Mouse (Mus musculus): ENCODE measurements around the gene Ciz1. TPM values are rescaled to one million over a fixed set of nuclear protein-coding genes. Genes with fewer than 3 reads are reported as not detected.

Ciz1 gene
- polyA plus RNA-seq, 1 experiment from 2014 or later: 56.7 TPM

DNA sequence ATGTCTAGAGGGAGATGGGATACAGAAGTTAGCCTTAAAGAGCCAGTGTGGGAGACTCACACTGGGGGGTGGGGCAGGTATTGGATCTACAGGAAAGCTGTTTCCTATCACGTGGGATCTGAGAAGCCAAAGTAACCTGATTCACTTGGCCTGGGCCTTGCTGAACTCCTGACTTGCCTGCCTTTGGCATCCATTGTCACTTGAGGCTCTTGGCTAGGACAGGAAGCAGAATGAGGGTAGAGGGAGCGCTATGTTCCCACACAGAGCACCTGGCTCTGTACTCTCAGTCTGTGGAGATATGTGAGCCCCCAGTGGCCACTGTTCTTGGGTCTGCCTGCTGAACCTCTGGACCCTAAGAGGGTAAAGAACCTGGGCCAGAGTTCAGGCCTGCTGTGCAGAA, 64.4 kb downstream of the Ciz1 start:
- no peak for ATAC-seq
- WGBS: 91% methylated on average over 2 of the region's 2 CpGs

DNA sequence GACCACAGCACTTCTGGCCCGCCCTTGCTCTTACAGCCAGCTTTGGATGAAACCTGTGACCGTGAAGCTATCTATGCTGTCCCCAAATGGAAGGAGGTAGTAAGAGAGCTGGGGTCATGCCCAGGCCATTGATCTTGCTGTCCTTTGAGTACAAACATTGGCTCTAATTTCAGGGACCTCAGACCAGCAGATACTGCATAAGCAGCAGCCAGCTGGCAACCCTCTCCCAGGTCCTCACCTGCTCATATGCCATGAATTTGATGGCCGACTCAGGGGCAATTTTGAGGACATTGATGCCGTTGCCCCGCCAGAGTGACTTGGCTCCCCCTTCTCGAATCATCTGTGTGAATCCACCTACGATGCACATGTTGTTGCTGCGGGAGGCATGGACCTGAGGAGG, 65.4 kb downstream of the Ciz1 start:
- Histone ChIP-seq H3K4me1 (replicated peaks) (peaks cover 2% of the 10 kb centered on the region; the same call in 1 of the 2 replicates), H3K27me3 (no peaks in the 10 kb centered on the region), H3K4me2 (replicated peaks) (no peak overlapping the region), H3K36me3 (peaks cover 77% of the 10 kb centered on the region), H3K9me3 (no peaks in the 10 kb centered on the region), H3K27ac (no peak overlapping the region), H3K9ac (replicated peaks) (no peak overlapping the region), H3K4me3 (replicated peaks) (no peak overlapping the region)
- WGBS: 91% methylated on average over 8 of the region's 8 CpGs
- ATAC-seq: no peak

More for the DNA sequence above, 64.4 kb downstream of the Ciz1 start:
- no peak overlapping the region for H3K9ac ChIP-seq (replicated peaks)
- no peaks in the 10 kb centered on the region for H3K27me3 ChIP-seq
- H3K4me2 ChIP-seq (replicated peaks): no peak overlapping the region
- no peaks in the 10 kb centered on the region for H3K9me3 ChIP-seq
- H3K4me3 ChIP-seq (replicated peaks): no peak overlapping the region
- no peak overlapping the region for H3K27ac ChIP-seq
- no peaks in the 10 kb centered on the region for H3K4me1 ChIP-seq (replicated peaks)
- peaks cover 77% of the 10 kb centered on the region for H3K36me3 ChIP-seq

DNA sequence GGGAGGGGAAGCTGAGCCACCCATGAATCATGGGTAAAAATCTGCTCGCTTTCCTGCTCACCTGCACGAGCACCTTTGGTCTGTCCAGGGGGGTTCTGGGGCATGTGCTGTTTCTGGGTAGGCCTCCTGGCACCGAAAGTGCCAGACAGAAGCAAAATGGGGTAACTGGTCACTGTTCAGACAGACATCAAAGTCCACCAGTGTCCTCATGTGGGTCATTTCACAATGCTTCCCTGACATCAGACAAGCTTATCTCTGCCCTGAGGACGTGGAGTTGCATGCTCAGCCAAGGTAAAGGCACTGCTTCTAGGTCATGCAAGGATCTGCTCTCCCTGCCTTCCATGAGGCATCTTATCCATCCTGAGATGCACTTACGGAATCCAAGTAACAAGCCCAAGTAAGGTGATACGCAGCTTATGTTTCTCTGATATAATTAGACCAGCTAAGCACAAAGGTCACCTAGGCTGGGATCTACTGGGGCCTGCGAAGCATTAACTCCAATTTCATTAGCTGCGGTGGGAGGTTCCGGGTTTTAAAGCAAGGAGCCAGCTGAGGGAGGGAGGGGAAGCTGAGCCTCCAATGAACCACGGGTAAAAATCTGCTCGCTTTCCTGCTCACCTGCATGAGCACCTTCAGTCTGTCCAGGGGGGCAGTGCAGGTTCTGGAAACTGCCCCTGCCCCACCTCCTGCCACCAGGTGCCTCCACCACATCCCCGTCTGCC, 66.5 kb downstream of the Ciz1 start:
- H3K4me1 ChIP-seq (replicated peaks): peaks cover 13% of the 10 kb centered on the region
- no peak overlapping the region for H3K4me2 ChIP-seq (replicated peaks)
- H3K9ac ChIP-seq (replicated peaks): no peak overlapping the region
- no peak for ATAC-seq
- no peak overlapping the region for H3K4me3 ChIP-seq (replicated peaks)
- no peaks in the 10 kb centered on the region for H3K9me3 ChIP-seq
- peaks cover 77% of the 10 kb centered on the region for H3K36me3 ChIP-seq
- no peak overlapping the region for H3K27ac ChIP-seq
- no peaks in the 10 kb centered on the region for H3K27me3 ChIP-seq
- WGBS: 95% methylated on average over 12 of the region's 12 CpGs

DNA sequence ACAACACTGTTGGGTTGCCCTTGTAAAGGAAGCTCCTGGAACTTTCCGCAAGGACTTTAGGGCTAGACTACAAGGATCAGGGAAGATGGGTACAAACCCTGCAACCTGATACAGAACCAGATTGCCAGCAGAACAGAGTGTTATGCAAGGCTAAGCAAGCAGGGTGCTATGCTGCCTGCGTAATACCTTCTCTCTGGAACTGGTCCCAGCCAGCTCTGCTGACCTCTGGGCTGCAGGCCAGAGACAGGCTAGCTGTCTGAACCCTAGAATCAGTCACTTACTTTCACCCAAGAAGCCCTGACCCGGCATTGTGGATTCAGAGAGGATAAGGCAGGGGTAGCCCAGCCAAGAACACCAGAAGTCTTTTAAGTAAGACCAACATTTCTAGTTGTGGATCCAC, 67.2 kb downstream of the Ciz1 start:
- ATAC-seq: no peak
- Histone ChIP-seq H3K36me3 (peaks cover 69% of the 10 kb centered on the region), H3K9ac (replicated peaks) (no peak overlapping the region), H3K4me1 (replicated peaks) (peaks cover 20% of the 10 kb centered on the region), H3K4me3 (replicated peaks) (no peak overlapping the region), H3K9me3 (no peaks in the 10 kb centered on the region), H3K27ac (no peak overlapping the region), H3K4me2 (replicated peaks) (no peak overlapping the region), H3K27me3 (no peaks in the 10 kb centered on the region)
- 94% methylated on average over 3 of the region's 3 CpGs for WGBS

DNA sequence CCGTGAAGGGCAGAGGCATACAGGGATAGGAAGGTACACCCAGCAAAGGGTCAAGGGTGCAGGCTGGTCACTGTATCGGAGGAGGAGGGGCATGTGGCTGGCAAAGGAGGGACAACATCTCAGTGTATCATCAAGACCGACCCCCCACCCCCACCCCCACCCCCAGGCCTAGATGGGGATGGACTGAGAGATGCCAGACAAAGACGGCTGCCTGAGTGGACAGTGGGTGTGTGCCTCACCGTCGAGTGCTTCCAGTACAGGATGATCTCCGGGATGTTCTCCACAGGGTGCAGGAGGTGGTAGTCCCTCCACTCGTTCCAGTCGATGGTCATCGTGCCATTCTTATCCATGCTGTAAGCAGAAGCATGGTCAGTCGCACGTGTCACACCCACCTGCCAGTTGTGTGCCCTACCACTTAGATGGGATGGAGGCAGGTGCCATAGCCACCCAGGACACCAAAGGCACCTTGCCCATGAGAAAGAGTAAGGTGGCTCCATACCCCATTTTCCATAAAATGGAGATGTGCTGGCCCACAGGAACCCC, 68.0 kb downstream of the Ciz1 start:
- no peak overlapping the region for H3K27ac ChIP-seq
- H3K36me3 ChIP-seq: peaks cover 61% of the 10 kb centered on the region
- no peak overlapping the region for H3K4me2 ChIP-seq (replicated peaks)
- H3K27me3 ChIP-seq: no peaks in the 10 kb centered on the region
- peaks cover 28% of the 10 kb centered on the region for H3K4me1 ChIP-seq (replicated peaks)
- ATAC-seq: no peak
- no peaks in the 10 kb centered on the region for H3K9me3 ChIP-seq
- no peak overlapping the region for H3K9ac ChIP-seq (replicated peaks)
- H3K4me3 ChIP-seq (replicated peaks): no peak overlapping the region
- WGBS: 90% methylated on average over 12 of the region's 12 CpGs

DNA sequence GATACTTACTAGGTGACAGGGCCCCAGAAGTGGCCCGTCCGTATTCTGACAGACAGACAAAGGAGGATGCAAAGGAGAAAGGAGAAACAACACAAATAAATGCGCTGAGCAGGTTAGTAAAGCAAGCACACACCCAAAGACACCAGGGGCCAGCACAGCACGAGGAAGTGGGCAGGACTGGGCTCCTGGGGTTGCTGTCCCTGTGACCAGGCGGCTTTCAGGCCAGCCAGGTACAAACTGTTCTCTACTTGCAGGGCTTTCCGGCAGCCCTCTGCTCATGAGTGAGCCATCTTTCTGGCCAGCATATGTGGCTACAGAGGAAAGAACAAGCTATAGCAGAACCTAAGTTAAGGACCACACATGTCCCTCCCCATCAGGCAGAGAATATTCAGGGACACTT, 68.5 kb downstream of the Ciz1 start:
- peaks cover 28% of the 10 kb centered on the region for H3K4me1 ChIP-seq (replicated peaks)
- H3K4me3 ChIP-seq (replicated peaks): no peak overlapping the region
- no peak for ATAC-seq
- H3K36me3 ChIP-seq: peaks cover 56% of the 10 kb centered on the region
- H3K4me2 ChIP-seq (replicated peaks): no peak overlapping the region
- 88% methylated on average over 6 of the region's 6 CpGs for WGBS
- no peaks in the 10 kb centered on the region for H3K9me3 ChIP-seq
- H3K9ac ChIP-seq (replicated peaks): no peak overlapping the region
- H3K27ac ChIP-seq: no peak overlapping the region
- no peaks in the 10 kb centered on the region for H3K27me3 ChIP-seq

DNA sequence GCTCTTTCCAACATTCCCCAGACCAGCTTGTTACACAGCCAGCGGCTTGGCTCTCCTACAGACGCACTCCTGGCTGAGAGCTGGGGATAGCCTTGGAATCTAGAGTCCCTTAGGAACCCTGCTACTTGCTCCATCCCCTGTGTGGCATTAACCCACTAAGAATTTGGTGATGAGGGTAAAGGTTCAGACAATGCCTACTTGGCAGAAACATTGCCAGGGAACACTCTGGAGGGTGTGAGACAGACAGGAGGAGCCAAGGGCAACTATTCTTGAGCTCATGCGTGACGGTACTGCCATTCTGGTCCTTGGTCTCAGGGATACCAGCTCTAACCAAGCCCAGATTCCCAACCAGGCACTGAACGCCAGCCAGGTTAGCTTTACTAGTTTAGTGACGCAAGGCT, 69.7 kb downstream of the Ciz1 start:
- ATAC-seq: no peak
- no peaks in the 10 kb centered on the region for H3K9me3 ChIP-seq
- no peaks in the 10 kb centered on the region for H3K27me3 ChIP-seq
- WGBS: 94% methylated on average over 6 of the region's 6 CpGs
- no peak overlapping the region for H3K4me3 ChIP-seq (replicated peaks)
- peaks cover 28% of the 10 kb centered on the region for H3K4me1 ChIP-seq (replicated peaks)
- H3K4me2 ChIP-seq (replicated peaks): no peak overlapping the region
- no peak overlapping the region for H3K9ac ChIP-seq (replicated peaks)
- H3K36me3 ChIP-seq: peaks cover 44% of the 10 kb centered on the region
- no peak overlapping the region for H3K27ac ChIP-seq

DNA sequence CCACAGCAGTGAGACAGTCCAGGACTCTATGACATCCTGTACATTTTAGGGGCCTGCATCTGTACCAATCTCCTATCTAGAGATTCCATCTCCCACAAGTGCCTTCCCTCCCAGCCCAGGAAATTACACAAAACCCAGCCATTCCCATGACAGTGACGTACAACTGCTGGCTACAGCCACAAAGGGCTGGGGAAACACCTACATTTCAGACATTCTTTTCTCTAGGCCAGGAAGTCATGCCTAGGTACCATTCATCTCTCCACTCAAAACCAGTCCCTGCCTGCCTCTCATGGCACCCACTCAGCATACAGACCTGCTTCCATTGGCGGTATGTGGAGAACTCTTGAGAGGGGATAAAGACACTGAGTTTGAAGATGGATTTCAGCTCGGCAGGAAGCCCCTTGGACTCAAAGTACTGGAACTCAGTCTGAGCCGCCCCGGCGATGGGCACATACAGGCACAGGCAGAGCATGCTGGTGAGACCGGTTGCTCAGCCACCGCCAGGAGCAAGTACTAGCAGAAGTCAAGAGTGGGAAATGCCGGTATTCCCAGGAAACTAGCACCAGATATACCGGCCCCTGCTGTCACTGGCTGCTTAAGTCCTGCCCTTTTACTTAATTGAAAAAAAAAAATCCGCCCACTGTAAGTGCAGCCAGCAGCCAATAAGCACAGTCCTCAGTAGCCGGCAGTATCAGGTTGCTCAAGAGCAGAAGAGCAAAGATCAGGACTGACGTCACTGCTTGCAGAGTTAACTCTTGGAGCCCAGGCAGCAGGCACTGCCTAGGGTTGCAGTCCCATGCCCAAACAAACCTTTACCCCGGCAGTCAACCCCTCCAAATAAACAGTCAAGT, 71.6 kb downstream of the Ciz1 start:
- H3K4me2 ChIP-seq (replicated peaks): peak overlapping the region; percentile 60
- WGBS: 3% methylated on average over 14 of the region's 14 CpGs
- ATAC-seq: peak; percentile 89
- H3K36me3 ChIP-seq: peaks cover 26% of the 10 kb centered on the region
- H3K9me3 ChIP-seq: no peaks in the 10 kb centered on the region
- peak overlapping the region; percentile 80 for H3K27ac ChIP-seq
- peak overlapping the region; percentile 56 for H3K9ac ChIP-seq (replicated peaks)
- H3K4me1 ChIP-seq (replicated peaks): peaks cover 45% of the 10 kb centered on the region
- peak overlapping the region; percentile 39 for H3K4me3 ChIP-seq (replicated peaks)
- H3K27me3 ChIP-seq: no peaks in the 10 kb centered on the region

DNA sequence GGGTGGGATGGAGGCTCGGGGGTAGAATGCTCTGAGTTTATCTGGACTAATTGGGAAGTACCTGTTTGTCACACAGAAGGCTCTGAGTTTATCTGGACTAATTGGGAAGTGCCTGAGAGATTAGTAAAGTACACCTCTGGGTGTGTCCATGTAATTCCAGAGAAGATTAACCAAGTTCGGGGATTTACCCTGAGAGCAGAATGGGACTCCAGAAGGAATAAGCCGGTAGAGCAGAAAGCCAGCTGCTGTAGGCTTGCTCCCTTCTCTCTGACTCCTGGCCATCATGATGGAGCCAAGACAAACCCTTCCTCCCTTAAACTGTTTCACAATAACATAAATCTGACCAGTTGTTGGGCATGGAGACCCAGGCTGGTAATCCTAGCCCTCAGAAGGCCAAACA, 72.7 kb downstream of the Ciz1 start:
- Histone ChIP-seq H3K27me3 (no peaks in the 10 kb centered on the region), H3K27ac (peak overlapping the region; percentile 80), H3K4me1 (replicated peaks) (peaks cover 56% of the 10 kb centered on the region), H3K9me3 (no peaks in the 10 kb centered on the region), H3K36me3 (peaks cover 15% of the 10 kb centered on the region), H3K4me2 (replicated peaks) (0 out of 2 replicates have a peak overlapping the region, but pooled peaks have one; percentile 60), H3K4me3 (replicated peaks) (no peak overlapping the region), H3K9ac (replicated peaks) (no peak overlapping the region)
- 27% methylated on average over 3 of the region's 3 CpGs for WGBS
- no peak for ATAC-seq

DNA sequence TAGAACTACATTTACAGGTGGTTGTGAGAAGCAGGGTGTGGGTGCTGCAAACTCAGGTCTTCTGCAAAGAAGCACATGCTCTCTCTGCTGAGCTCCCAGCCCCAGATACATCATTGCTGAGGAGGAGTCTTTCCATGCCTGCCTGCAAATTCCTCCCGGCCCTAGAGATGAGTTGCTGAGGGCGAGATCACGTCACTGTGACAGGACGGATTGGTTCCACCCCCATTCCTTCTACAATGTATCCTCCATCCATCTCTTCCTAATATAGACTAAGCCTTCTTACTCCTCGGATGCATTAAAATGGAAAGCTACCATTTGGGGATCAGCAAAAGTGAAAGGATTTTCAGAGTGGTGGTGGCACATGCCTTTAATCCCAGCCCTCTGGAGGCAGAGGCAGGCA, 73.4 kb downstream of the Ciz1 start:
- Histone ChIP-seq H3K9ac (replicated peaks) (no peak overlapping the region), H3K27me3 (no peaks in the 10 kb centered on the region), H3K4me3 (replicated peaks) (no peak overlapping the region), H3K36me3 (peaks cover 7% of the 10 kb centered on the region), H3K4me1 (replicated peaks) (peaks cover 64% of the 10 kb centered on the region), H3K9me3 (no peaks in the 10 kb centered on the region), H3K27ac (no peak overlapping the region), H3K4me2 (replicated peaks) (no peak overlapping the region)
- WGBS: 78% methylated on average over 5 of the region's 5 CpGs
- no peak for ATAC-seq

DNA sequence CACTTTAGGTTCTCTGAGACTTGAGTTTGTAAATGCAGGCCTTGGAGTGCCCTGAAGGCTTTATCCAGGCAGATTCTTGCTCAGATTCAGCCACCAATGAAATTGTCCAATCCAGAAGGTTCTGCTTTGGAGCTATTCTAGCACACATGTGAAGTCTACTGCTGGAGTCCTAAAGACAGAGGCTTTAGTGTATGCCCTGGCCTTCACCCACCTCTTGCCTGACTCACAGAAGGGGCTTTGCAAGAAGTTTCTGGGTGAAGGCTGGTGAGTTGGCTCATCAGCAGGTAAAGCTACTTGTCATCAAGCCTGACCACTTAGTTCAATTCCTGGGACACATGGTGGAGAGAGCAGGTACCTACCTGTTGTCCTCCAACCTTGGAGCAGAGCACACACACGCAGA, 74.0 kb downstream of the Ciz1 start:
- Histone ChIP-seq H3K4me2 (replicated peaks) (no peak overlapping the region), H3K27me3 (no peaks in the 10 kb centered on the region), H3K4me1 (replicated peaks) (peaks cover 65% of the 10 kb centered on the region), H3K4me3 (replicated peaks) (no peak overlapping the region), H3K36me3 (peaks cover 1% of the 10 kb centered on the region; the same call in 1 of the 2 replicates), H3K27ac (no peak overlapping the region), H3K9me3 (no peaks in the 10 kb centered on the region), H3K9ac (replicated peaks) (no peak overlapping the region)
- ATAC-seq: no peak
- 96% methylated on average over 1 of the region's 1 CpGs for WGBS

DNA sequence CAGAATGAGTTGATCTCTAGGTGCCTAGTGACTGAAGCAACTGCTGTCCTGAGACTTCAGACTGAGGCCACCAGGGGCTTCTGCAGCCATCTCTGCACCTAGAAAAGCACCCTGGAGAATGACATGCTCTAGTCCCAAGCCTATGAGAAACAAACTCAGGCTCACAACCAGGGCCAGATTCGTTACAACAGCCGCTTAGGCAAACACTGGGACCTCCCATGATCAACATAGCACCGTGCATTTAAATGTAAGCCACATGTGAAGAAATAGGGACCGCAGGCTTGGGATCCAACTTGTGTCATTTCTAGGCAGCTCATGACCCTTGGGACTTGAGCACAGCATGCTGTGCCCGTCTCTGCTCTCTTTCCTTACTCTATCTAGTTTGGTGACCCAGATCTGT, 75.6 kb downstream of the Ciz1 start:
- no peak for ATAC-seq
- H3K4me2 ChIP-seq (replicated peaks): peak overlapping the region; percentile 69
- no peak overlapping the region; the same call in 1 of the 2 replicates for H3K9ac ChIP-seq (replicated peaks)
- H3K27me3 ChIP-seq: no peaks in the 10 kb centered on the region
- 85% methylated on average over 5 of the region's 5 CpGs for WGBS
- H3K4me1 ChIP-seq (replicated peaks): peaks cover 70% of the 10 kb centered on the region
- peak overlapping the region; percentile 59; the same call in 1 of the 2 replicates for H3K4me3 ChIP-seq (replicated peaks)
- no peaks in the 10 kb centered on the region for H3K36me3 ChIP-seq
- no peaks in the 10 kb centered on the region for H3K9me3 ChIP-seq
- H3K27ac ChIP-seq: peak overlapping the region; percentile 87
